Mouse (Mus musculus): ENCODE data around the gene Mfsd12. TPM values are rescaled to one million over a fixed set of nuclear protein-coding genes. Genes with fewer than 3 reads are reported as not detected.

Gene Mfsd12
- polyA plus RNA-seq, 1 experiment from 2014 or later: 6.9 TPM

DNA sequence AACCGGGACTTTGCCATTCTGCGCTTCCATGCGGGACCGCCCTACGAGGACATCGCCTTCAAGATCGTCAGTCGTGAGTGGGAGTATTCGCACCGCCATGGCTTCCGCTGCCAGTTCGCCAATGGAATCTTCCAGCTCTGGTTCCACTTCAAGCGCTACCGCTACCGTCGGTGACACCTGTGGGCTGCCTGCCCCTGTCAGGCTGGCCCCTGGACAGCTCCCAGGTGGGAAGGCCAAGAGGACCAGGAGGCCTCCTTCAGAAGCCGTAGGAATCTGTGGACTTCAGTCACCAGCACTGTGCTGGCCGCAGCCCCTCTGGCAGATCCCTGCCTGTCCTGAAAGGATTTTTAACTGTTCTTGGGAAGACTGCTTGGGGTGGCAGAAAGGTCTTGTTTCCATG, 31.5 kb upstream of the Mfsd12 start:
- Histone ChIP-seq H3K4me1 (replicated peaks; ENCODE audit: control insufficient read depth, insufficient read depth, low read length) (peaks cover 37% of the 10 kb centered on the region), H3K4me2 (ENCODE audit: low read length) (no peak overlapping the region), H3K9ac (ENCODE audit: low read length) (no peak overlapping the region), H3K4me3 (ENCODE audit: low read depth, low read length) (no peak overlapping the region), H3K27me3 (replicated peaks; ENCODE audit: control insufficient read depth, insufficient read depth, low read length) (no peaks in the 10 kb centered on the region), H3K36me3 (ENCODE audit: control insufficient read depth, insufficient read depth, low read length) (peaks cover 54% of the 10 kb centered on the region), H3K27ac (ENCODE audit: low read depth) (no peak overlapping the region), H3K9me3 (ENCODE audit: control insufficient read depth, low read length) (no peaks in the 10 kb centered on the region)
- ATAC-seq (replicated peaks; ENCODE audit: low FRiP score, low TSS enrichment, low read depth) (no peak), DNase-seq (ENCODE audit: low spot score) (no peak)
- 92% methylated on average over 18 of the region's 18 CpGs for WGBS

DNA sequence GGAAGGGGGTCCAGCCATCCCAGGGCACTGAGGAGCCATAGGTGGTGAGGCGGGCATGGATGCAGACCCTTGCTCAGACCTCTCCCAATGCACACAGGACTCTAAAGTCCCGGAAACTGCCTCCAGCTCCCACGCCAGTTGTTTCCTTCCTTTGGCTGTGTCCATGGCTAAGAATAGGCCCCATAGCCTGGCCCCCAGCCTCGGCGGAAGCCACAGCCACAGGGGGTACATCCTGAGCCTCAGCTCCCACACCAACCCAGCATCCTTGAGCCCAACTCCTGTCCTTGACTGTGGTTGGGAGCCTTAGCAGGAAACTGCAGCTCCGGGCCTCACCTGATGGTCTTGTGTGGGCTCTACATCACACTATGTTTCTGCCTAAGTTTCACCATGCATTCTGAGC, 30.4 kb upstream of the Mfsd12 start:
- Histone ChIP-seq H3K4me1 (replicated peaks; ENCODE audit: control insufficient read depth, insufficient read depth, low read length) (peaks cover 37% of the 10 kb centered on the region), H3K36me3 (ENCODE audit: control insufficient read depth, insufficient read depth, low read length) (peaks cover 54% of the 10 kb centered on the region), H3K4me3 (ENCODE audit: low read depth, low read length) (no peak overlapping the region), H3K9ac (ENCODE audit: low read length) (no peak overlapping the region), H3K4me2 (ENCODE audit: low read length) (no peak overlapping the region), H3K9me3 (ENCODE audit: control insufficient read depth, low read length) (no peaks in the 10 kb centered on the region), H3K27ac (ENCODE audit: low read depth) (no peak overlapping the region), H3K27me3 (replicated peaks; ENCODE audit: control insufficient read depth, insufficient read depth, low read length) (no peaks in the 10 kb centered on the region)
- DNase-seq (ENCODE audit: low spot score): no peak
- 77% methylated on average over 6 of the region's 6 CpGs for WGBS
- no peak for ATAC-seq (replicated peaks; ENCODE audit: low FRiP score, low TSS enrichment, low read depth)

DNA sequence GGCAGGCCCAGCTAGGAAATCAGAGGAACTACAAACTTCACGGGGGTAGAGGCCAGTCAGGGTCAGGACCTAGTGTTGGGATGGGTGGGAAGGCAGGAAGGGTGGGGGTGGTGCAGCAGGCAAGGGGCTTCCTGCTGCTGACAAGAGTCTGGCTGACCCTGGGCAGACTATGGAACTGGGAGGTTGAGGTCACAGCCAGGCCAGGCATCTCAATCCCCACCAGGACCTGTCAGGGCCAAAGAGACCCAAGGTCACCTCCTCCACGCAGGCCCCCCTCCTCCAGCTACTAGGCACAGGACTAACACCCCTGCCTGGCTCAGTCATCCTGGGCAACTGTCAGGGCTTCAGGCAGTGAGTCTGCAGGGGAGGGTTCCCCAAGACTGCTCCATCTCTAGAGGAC, 29.3 kb upstream of the Mfsd12 start:
- H3K9ac ChIP-seq (ENCODE audit: low read length): no peak overlapping the region
- no peaks in the 10 kb centered on the region for H3K9me3 ChIP-seq (ENCODE audit: control insufficient read depth, low read length)
- no peak for ATAC-seq (replicated peaks; ENCODE audit: low FRiP score, low TSS enrichment, low read depth)
- peaks cover 34% of the 10 kb centered on the region for H3K4me1 ChIP-seq (replicated peaks; ENCODE audit: control insufficient read depth, insufficient read depth, low read length)
- H3K27ac ChIP-seq (ENCODE audit: low read depth): peak overlapping the region; percentile 94; the same call in 1 of the 2 replicates
- no peak for DNase-seq (ENCODE audit: low spot score)
- H3K36me3 ChIP-seq (ENCODE audit: control insufficient read depth, insufficient read depth, low read length): peaks cover 47% of the 10 kb centered on the region
- 13% methylated on average over 2 of the region's 2 CpGs for WGBS
- H3K27me3 ChIP-seq (replicated peaks; ENCODE audit: control insufficient read depth, insufficient read depth, low read length): 0 out of 2 replicates have a peak, but pooled peaks cover 6% of the 10 kb centered on the region
- H3K4me3 ChIP-seq (ENCODE audit: low read depth, low read length): no peak overlapping the region
- peak overlapping the region; percentile 54; the same call in 1 of the 2 replicates for H3K4me2 ChIP-seq (ENCODE audit: low read length)

DNA sequence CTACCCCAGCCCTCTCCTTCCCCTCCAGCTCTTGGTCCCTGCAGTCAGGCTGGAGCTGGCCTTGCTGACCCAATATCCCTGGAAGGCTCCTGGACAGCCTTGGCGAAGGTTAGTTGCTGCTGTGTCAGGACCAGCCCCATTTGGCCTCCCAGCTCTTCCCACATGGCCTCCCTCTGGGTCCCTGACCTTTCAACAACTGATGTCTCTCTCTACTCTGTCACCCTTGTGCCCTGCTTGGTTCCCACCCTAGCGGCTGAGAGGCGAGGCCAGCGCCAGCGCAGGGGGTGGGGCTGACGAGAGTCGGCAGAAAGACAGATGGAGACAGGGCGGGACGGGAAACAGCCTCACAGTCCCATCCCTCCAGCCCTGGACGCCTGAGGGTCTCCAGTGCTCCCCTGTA, 28.9 kb upstream of the Mfsd12 start, which contains the start of gene Tbxa2r:
Gene Tbxa2r, plus strand, starts transcription at position 346 of the 400 bp plus-strand sequence.
- H3K9ac ChIP-seq (ENCODE audit: low read length): peak within 1 kb of the TSS; percentile 34
- peaks cover 34% of the 10 kb centered on the region for H3K4me1 ChIP-seq (replicated peaks; ENCODE audit: control insufficient read depth, insufficient read depth, low read length)
- peaks cover 43% of the 10 kb centered on the region for H3K36me3 ChIP-seq (ENCODE audit: control insufficient read depth, insufficient read depth, low read length)
- H3K4me2 ChIP-seq (ENCODE audit: low read length): peak within 1 kb of the TSS; percentile 54
- no peak for DNase-seq (ENCODE audit: low spot score)
- WGBS: 8% methylated on average over 10 of the region's 10 CpGs
- no peak for ATAC-seq (replicated peaks; ENCODE audit: low FRiP score, low TSS enrichment, low read depth)
- H3K4me3 ChIP-seq (ENCODE audit: low read depth, low read length): peak within 1 kb of the TSS; percentile 29
- H3K9me3 ChIP-seq (ENCODE audit: control insufficient read depth, low read length): no peaks in the 10 kb centered on the region
- peak within 1 kb of the TSS; percentile 94 for H3K27ac ChIP-seq (ENCODE audit: low read depth)
- 0 out of 2 replicates have a peak, but pooled peaks cover 6% of the 10 kb centered on the region for H3K27me3 ChIP-seq (replicated peaks; ENCODE audit: control insufficient read depth, insufficient read depth, low read length)

DNA sequence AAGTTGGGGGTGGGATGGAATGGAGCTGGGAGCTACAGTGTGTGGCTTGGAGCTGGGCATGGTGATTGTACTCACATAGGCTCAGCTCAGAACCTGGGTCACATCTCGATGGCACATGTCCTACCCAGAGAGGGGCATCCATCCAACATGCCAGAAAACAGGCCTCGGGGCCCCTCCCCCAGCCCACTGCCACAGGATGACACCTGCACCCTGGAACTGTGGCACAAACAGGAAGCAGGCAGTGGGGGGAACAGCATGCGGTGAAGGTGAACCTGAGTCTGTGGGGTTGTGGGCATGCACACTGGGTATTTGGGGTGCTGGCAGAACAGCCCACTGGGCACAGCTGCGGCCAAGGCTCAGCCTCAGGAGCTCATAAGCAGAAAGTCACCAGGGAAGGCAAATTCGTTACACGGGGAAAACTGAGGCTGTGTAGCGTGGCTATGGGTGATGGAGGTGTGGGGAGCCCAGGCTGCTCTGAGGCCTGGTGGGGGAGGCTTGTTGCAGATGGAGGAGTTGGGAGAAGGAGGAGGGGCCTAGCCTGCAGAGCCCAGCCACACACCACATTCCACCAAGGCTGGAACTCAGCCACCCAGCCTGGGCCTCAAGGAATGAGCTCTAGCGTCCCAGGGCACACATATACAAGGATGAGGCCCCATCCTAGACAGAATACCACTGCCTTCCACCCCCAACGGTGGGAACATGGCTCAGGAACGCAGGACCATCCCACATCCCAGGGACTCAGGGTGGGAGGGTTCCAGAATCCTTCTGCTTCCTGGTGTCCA, 27.9 kb upstream of the Mfsd12 start:
- DNase-seq (ENCODE audit: low spot score): no peak

DNA sequence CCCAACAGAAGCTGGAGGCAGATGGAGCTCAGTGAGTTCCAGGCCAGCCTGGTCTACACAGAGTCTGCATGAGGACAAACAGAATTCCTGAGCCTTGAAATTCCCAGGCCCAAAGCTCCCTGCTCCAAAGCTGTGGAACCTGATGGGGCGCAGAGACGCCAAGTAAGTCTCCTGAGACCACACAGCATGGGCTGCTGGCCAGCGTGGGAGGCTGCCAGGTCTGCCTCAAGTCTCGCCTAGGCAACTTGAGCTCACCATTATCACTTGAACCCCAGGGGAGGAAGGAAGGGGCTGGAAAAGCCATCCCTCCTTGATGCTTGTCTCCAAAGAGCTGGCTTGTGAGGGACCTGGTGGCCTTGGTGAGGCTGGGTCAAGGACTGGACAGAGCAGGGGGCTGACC, 27.3 kb upstream of the Mfsd12 start:
- peak overlapping the region; percentile 54 for H3K4me2 ChIP-seq (ENCODE audit: low read length)
- peak overlapping the region; percentile 29 for H3K4me3 ChIP-seq (ENCODE audit: low read depth, low read length)
- peak overlapping the region; percentile 94 for H3K27ac ChIP-seq (ENCODE audit: low read depth)
- ATAC-seq (replicated peaks; ENCODE audit: low FRiP score, low TSS enrichment, low read depth) (peak; percentile 13; the same call in 1 of the 2 replicates), DNase-seq (ENCODE audit: low spot score) (no peak)
- peaks cover 39% of the 10 kb centered on the region for H3K4me1 ChIP-seq (replicated peaks; ENCODE audit: control insufficient read depth, insufficient read depth, low read length)
- peaks cover 26% of the 10 kb centered on the region for H3K36me3 ChIP-seq (ENCODE audit: control insufficient read depth, insufficient read depth, low read length)
- H3K9me3 ChIP-seq (ENCODE audit: control insufficient read depth, low read length): no peaks in the 10 kb centered on the region
- 0 out of 2 replicates have a peak, but pooled peaks cover 6% of the 10 kb centered on the region for H3K27me3 ChIP-seq (replicated peaks; ENCODE audit: control insufficient read depth, insufficient read depth, low read length)
- peak overlapping the region; percentile 34 for H3K9ac ChIP-seq (ENCODE audit: low read length)
- 44% methylated on average over 4 of the region's 4 CpGs for WGBS

More for the DNA sequence above, 27.9 kb upstream of the Mfsd12 start:
- Histone ChIP-seq H3K9me3 (ENCODE audit: control insufficient read depth, low read length) (no peaks in the 10 kb centered on the region), H3K4me2 (ENCODE audit: low read length) (peak overlapping the region; percentile 54), H3K9ac (ENCODE audit: low read length) (peak overlapping the region; percentile 34), H3K36me3 (ENCODE audit: control insufficient read depth, insufficient read depth, low read length) (peaks cover 33% of the 10 kb centered on the region), H3K4me1 (replicated peaks; ENCODE audit: control insufficient read depth, insufficient read depth, low read length) (peaks cover 34% of the 10 kb centered on the region), H3K27me3 (replicated peaks; ENCODE audit: control insufficient read depth, insufficient read depth, low read length) (0 out of 2 replicates have a peak, but pooled peaks cover 6% of the 10 kb centered on the region), H3K4me3 (ENCODE audit: low read depth, low read length) (peak overlapping the region; percentile 29), H3K27ac (ENCODE audit: low read depth) (peak overlapping the region; percentile 94)
- 39% methylated on average over 10 of the region's 10 CpGs for WGBS
- ATAC-seq (replicated peaks; ENCODE audit: low FRiP score, low TSS enrichment, low read depth): peak; percentile 80

DNA sequence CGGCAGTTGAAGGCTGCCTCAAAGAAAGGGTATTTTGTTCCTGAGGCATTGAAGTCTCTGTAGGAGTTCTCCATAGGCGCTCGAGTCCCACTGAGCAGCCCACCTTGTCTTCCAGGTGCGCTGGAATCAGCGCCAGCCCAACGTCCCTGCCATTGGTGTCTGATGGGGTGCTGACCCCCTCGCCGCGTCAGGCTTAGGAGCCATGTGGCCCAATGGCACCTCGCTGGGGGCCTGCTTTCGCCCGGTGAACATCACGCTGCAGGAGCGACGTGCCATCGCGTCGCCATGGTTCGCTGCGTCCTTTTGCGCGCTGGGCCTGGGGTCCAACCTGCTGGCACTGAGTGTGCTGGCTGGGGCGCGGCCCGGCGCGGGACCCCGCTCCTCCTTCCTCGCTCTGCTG, 25.0 kb upstream of the Mfsd12 start:
- 30% methylated on average over 29 of the region's 29 CpGs for WGBS

DNA sequence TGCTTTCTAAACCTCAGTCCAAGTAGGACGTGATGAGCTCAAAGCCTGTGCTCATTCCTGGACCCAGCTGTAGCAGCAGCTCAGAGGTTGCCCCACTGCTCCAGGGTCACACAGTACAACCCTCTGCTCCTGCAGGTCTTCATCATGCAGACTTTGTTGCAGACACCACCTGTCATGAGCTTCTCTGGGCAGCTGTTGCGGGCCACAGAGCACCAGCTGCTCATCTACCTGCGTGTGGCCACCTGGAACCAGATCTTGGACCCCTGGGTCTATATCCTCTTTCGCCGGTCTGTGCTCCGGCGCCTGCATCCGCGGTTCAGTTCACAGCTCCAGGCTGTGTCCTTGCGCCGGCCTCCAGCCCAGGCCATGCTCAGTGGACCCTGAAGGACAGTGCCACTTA, 23.0 kb upstream of the Mfsd12 start:
- DNase-seq (ENCODE audit: low spot score): no peak
- Histone ChIP-seq H3K36me3 (ENCODE audit: control insufficient read depth, insufficient read depth, low read length) (no peaks in the 10 kb centered on the region), H3K4me1 (replicated peaks; ENCODE audit: control insufficient read depth, insufficient read depth, low read length) (peaks cover 38% of the 10 kb centered on the region), H3K27me3 (replicated peaks; ENCODE audit: control insufficient read depth, insufficient read depth, low read length) (peaks cover 9% of the 10 kb centered on the region; the same call in 1 of the 2 replicates), H3K4me3 (ENCODE audit: low read depth, low read length) (no peak overlapping the region), H3K9me3 (ENCODE audit: control insufficient read depth, low read length) (no peaks in the 10 kb centered on the region), H3K9ac (ENCODE audit: low read length) (no peak overlapping the region), H3K4me2 (ENCODE audit: low read length) (no peak overlapping the region), H3K27ac (ENCODE audit: low read depth) (no peak overlapping the region)
- 67% methylated on average over 11 of the region's 11 CpGs for WGBS
- ATAC-seq (replicated peaks; ENCODE audit: low FRiP score, low TSS enrichment, low read depth): no peak

More for the DNA sequence above, 25.0 kb upstream of the Mfsd12 start:
- ATAC-seq (replicated peaks; ENCODE audit: low FRiP score, low TSS enrichment, low read depth): no peak
- Histone ChIP-seq H3K27ac (ENCODE audit: low read depth) (no peak overlapping the region), H3K9me3 (ENCODE audit: control insufficient read depth, low read length) (no peaks in the 10 kb centered on the region), H3K4me1 (replicated peaks; ENCODE audit: control insufficient read depth, insufficient read depth, low read length) (peaks cover 51% of the 10 kb centered on the region), H3K9ac (ENCODE audit: low read length) (0 out of 2 replicates have a peak overlapping the region, but pooled peaks have one; percentile 3), H3K27me3 (replicated peaks; ENCODE audit: control insufficient read depth, insufficient read depth, low read length) (0 out of 2 replicates have a peak, but pooled peaks cover 6% of the 10 kb centered on the region), H3K4me2 (ENCODE audit: low read length) (peak overlapping the region; percentile 33), H3K4me3 (ENCODE audit: low read depth, low read length) (0 out of 2 replicates have a peak overlapping the region, but pooled peaks have one; percentile 1), H3K36me3 (ENCODE audit: control insufficient read depth, insufficient read depth, low read length) (peaks cover 4% of the 10 kb centered on the region)
- no peak for DNase-seq (ENCODE audit: low spot score)

Measured in intestine, embryonic 14.5 days (tissue).